Mouse (Mus musculus) CH12.LX (cell line): ENCODE data around the gene Pkn3. TPM values are rescaled to one million over a fixed set of nuclear protein-coding genes. Genes with fewer than 3 reads are reported as not detected.
A peak's percentile ranks its signal among the peaks of the same experiment; 100 is the strongest.

Source experiments
- DNase-seq: peaks from one replicate; pipeline ENCODE4 v3.0.0-alpha.2; 2013; ENCODE audit errors: extremely low read depth
- H3K27ac ChIP-seq: 2 replicates; pipeline ENCODE4 v1.5.1; 2012; ENCODE audit warnings: low read depth, mild to moderate bottlenecking, control low read depth, moderate library complexity; ENCODE audit not compliant: insufficient read depth
- H3K27me3 ChIP-seq: replicated peaks from 2 replicates; pipeline ENCODE3; 2012; ENCODE audit warnings: inconsistent platforms
- H3K36me3 ChIP-seq, 2 experiments: replicated peaks in 1 of 2; 2 replicates each; pipeline versions ENCODE3 to v1.6.1; 2012; ENCODE audit warnings: inconsistent platforms in 1 of 2, low read length in 1 of 2, mild to moderate bottlenecking in 1 of 2, mixed read lengths in 1 of 2, moderate library complexity in 1 of 2; ENCODE audit not compliant: control insufficient read depth in 1 of 2, insufficient read depth in 1 of 2
- H3K4me1 ChIP-seq, 2 experiments: 2 replicates each; pipeline ENCODE4 v1.6.1; 2012; ENCODE audit warnings: inconsistent platforms in 1 of 2, moderate library complexity in 1 of 2; ENCODE audit not compliant: insufficient read depth in 2 of 2, control insufficient read depth in 1 of 2
- H3K4me2 ChIP-seq: 2 replicates; pipeline ENCODE4 v1.6.1; 2012; ENCODE audit warnings: low read depth, mild to moderate bottlenecking, control low read depth; ENCODE audit not compliant: poor library complexity, insufficient read depth, severe bottlenecking
- H3K4me3 ChIP-seq, 3 experiments: fragments of 150-350 bp in 1 of 3; sonication (generic) in 1 of 3; replicated peaks in 1 of 3; 2 replicates each; pipeline versions ENCODE3 to v1.5.1; 2011 to 2012; ENCODE audit warnings: low read depth in 2 of 3, low read length in 2 of 3, mild to moderate bottlenecking in 2 of 3, moderate library complexity in 2 of 3, control low read depth in 1 of 3, improper control_type of control experiment in 1 of 3, inconsistent platforms in 1 of 3, mixed read lengths in 1 of 3; ENCODE audit not compliant: poor library complexity in 1 of 3
- H3K79me2 ChIP-seq: replicated peaks from 2 replicates; pipeline ENCODE4 v1.6.1; 2012; ENCODE audit warnings: mild to moderate bottlenecking, moderate library complexity; ENCODE audit not compliant: control insufficient read depth, poor library complexity, insufficient read depth, severe bottlenecking; ENCODE audit errors: extremely low read depth
- H3K9ac ChIP-seq: 2 replicates; pipeline ENCODE4 v1.6.1; 2012; ENCODE audit warnings: low read depth, mild to moderate bottlenecking, control low read depth, moderate library complexity; ENCODE audit not compliant: insufficient read depth
- H3K9me3 ChIP-seq: replicated peaks from 2 replicates; pipeline ENCODE3; 2012; ENCODE audit warnings: low read length, inconsistent platforms, mixed read lengths
- CHD1 ChIP-seq: IDR thresholded peaks from 2 replicates; pipeline ENCODE4 v1.6.1; 2012; ENCODE audit warnings: low read depth, low read length, improper control_type of control experiment, inconsistent platforms
- CHD2 ChIP-seq: IDR thresholded peaks from 2 replicates; pipeline ENCODE4 v1.6.1; 2011; ENCODE audit warnings: low read length, improper control_type of control experiment
- CTCF ChIP-seq, 2 experiments: IDR thresholded peaks in 1 of 2; conservative IDR thresholded peaks in 1 of 2; 2 replicates each; pipeline ENCODE4 v1.5.1; 2011 to 2012; ENCODE audit warnings: low read depth in 2 of 2, low read length in 2 of 2, improper control_type of control experiment in 1 of 2, inconsistent platforms in 1 of 2, mild to moderate bottlenecking in 1 of 2, moderate library complexity in 1 of 2
- ELF1 ChIP-seq: IDR thresholded peaks from 2 replicates; pipeline ENCODE4 v1.6.1; 2014; ENCODE audit warnings: low read depth, mild to moderate bottlenecking, inconsistent platforms, low read length, improper control_type of control experiment
- EP300 ChIP-seq: IDR thresholded peaks from 2 replicates; pipeline ENCODE4 v1.6.1; 2011; ENCODE audit warnings: low read length, improper control_type of control experiment
- GABPA ChIP-seq: IDR thresholded peaks from 2 replicates; pipeline ENCODE4 v1.6.1; 2012; ENCODE audit warnings: low read depth, low read length, improper control_type of control experiment, inconsistent platforms; ENCODE audit not compliant: insufficient replicate concordance
- IRF4 ChIP-seq: IDR thresholded peaks from 2 replicates; pipeline ENCODE4 v1.6.1; 2014; ENCODE audit warnings: low read depth, mild to moderate bottlenecking, inconsistent platforms, low read length, improper control_type of control experiment
- JUN ChIP-seq: IDR thresholded peaks from 2 replicates; pipeline ENCODE4 v1.6.1; 2011; ENCODE audit warnings: low read depth, mild to moderate bottlenecking, low read length, improper control_type of control experiment, moderate library complexity; ENCODE audit not compliant: insufficient read depth
- MAFK ChIP-seq: IDR thresholded peaks from 2 replicates; pipeline ENCODE4 v1.6.1; 2011; ENCODE audit warnings: low read length, improper control_type of control experiment; ENCODE audit not compliant: insufficient replicate concordance
- MEF2A ChIP-seq: IDR thresholded peaks from 2 replicates; pipeline ENCODE4 v1.6.1; 2014; ENCODE audit warnings: low read depth, mild to moderate bottlenecking, inconsistent platforms, low read length, improper control_type of control experiment, borderline replicate concordance
- MYC ChIP-seq: IDR thresholded peaks from 2 replicates; pipeline ENCODE4 v1.6.1; 2011; ENCODE audit warnings: low read depth, mild to moderate bottlenecking, improper control_type of control experiment, low read length
- NELFE ChIP-seq: IDR thresholded peaks from 2 replicates; pipeline ENCODE4 v1.6.1; 2011; ENCODE audit warnings: low read depth, low read length, improper control_type of control experiment
- PAX5 ChIP-seq: IDR thresholded peaks from 2 replicates; pipeline ENCODE4 v1.6.1; 2012; ENCODE audit warnings: low read length, inconsistent platforms, mixed read lengths
- SIN3A ChIP-seq: IDR thresholded peaks from 2 replicates; pipeline ENCODE4 v1.6.1; 2012; ENCODE audit warnings: low read length, improper control_type of control experiment, inconsistent platforms
- SMC3 ChIP-seq: IDR thresholded peaks from 2 replicates; pipeline ENCODE4 v1.6.1; 2011; ENCODE audit warnings: low read depth, low read length, improper control_type of control experiment
- TBP ChIP-seq: conservative IDR thresholded peaks from 2 replicates; pipeline ENCODE4 v1.6.1; 2011; ENCODE audit warnings: low read depth, low read length, improper control_type of control experiment
- USF1 ChIP-seq: IDR thresholded peaks from 2 replicates; pipeline ENCODE4 v1.6.1; 2014; ENCODE audit warnings: low read depth, mild to moderate bottlenecking, inconsistent platforms, low read length, improper control_type of control experiment
- USF2 ChIP-seq: conservative IDR thresholded peaks from 2 replicates; pipeline ENCODE4 v1.6.1; 2011; ENCODE audit warnings: low read depth, low read length, improper control_type of control experiment
- ZC3H11A ChIP-seq: IDR thresholded peaks from 2 replicates; pipeline ENCODE4 v1.6.1; 2012; ENCODE audit warnings: low read depth, mild to moderate bottlenecking, inconsistent platforms, low read length, improper control_type of control experiment
- ZNF384 ChIP-seq: IDR thresholded peaks from 2 replicates; pipeline ENCODE4 v1.6.1; 2012; ENCODE audit warnings: low read depth, low read length, improper control_type of control experiment, inconsistent platforms
- dilution Hi-C: fragments of 300-500 bp; cut with MboI; formaldehyde crosslinking; loops from 2 replicates; pipeline ENCODE4 v1.14.3; 2020; ENCODE audit warnings: low sequenced_read_pairs; ENCODE audit not compliant: extremely low pct_unique_long_range_greater_than_20kb, extremely low pct_ligation_motif_present
- in situ Hi-C: fragments of 300-500 bp; cut with MboI; formaldehyde crosslinking; loops from 3 replicates; pipeline ENCODE4 v1.14.3; 2019; ENCODE audit warnings: low sequenced_read_pairs, low pct_ligation_motif_present, low pct_unique_long_range_greater_than_20kb, mixed read lengths
- polyA plus RNA-seq: library from polyadenylated mRNA; unstranded; fragments of >175 nt; gene quantifications from 2 replicates; pipeline ENCODE4 v1.2.1, GENCODE M21; 2012; ENCODE audit warnings: low read depth; ENCODE audit not compliant: insufficient read length
- total RNA-seq, 2 experiments: library from RNA; depleted of rRNA; stranded (reverse); fragments of 300-350 nt in 1 of 2; fragments of >200 nt in 1 of 2; gene quantifications; 2 replicates each; pipeline ENCODE4 v1.2.3; 2012 to 2014

Gene Pkn3
- total and polyA plus RNA-seq, 3 experiments, result 4.7 to 8.3 (median 6.7) TPM

DNA sequence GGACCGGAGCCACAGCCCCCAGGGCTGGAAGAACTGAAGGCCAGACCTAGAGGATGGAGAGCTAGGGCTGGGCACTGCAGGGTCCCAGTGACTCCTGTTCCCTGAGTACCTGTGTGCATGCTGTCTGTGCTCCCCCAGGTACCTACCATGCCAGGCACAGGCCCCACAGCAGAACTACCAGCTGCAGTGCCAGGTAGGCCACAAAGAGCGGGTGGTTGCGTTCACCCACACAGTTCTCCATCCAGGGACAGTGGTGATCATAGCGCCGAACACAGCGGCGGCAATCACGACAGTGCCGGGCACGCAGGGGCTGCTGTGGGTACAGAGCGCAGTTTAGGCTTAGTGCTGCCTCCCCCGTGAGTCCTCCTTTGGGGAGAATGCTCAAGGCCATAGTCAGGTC is 14.0 kb downstream of the Pkn3 start:
- H3K36me3 ChIP-seq, result peaks cover 23 to 58% of the 10 kb centered on the region in 2 experiments
- H3K4me2 ChIP-seq, result no peak overlapping the region
- H3K4me1 ChIP-seq, result peaks cover 28 to 46% of the 10 kb centered on the region in 2 experiments
- TF ChIP-seq SIN3A (no peak), GABPA (no peak), ZC3H11A (no peak), TBP (no peak), ZNF384 (no peak), EP300 (no peak), SMC3 (no peak), USF2 (no peak), CTCF (conservative IDR thresholded peaks at IDR 0.05 in 1 of 2, IDR thresholded peaks at IDR 0.05 in 1 of 2; ENCODE audit: low read depth in 2 of 2, low read length in 2 of 2) (no peak)
- H3K27me3 ChIP-seq, result no peaks in the 10 kb centered on the region
- H3K79me2 ChIP-seq, result peaks cover 3% of the 10 kb centered on the region; the same call in 1 of the 2 replicates
- no peak for DNase-seq
- H3K4me3 ChIP-seq, result no peak overlapping the region
- dilution Hi-C loops (no loop called here), in situ Hi-C loops (no loop called here)
- no peak overlapping the region for H3K9ac ChIP-seq
- H3K9me3 ChIP-seq, result peaks cover 4% of the 10 kb centered on the region
- H3K27ac ChIP-seq, result no peak overlapping the region

DNA sequence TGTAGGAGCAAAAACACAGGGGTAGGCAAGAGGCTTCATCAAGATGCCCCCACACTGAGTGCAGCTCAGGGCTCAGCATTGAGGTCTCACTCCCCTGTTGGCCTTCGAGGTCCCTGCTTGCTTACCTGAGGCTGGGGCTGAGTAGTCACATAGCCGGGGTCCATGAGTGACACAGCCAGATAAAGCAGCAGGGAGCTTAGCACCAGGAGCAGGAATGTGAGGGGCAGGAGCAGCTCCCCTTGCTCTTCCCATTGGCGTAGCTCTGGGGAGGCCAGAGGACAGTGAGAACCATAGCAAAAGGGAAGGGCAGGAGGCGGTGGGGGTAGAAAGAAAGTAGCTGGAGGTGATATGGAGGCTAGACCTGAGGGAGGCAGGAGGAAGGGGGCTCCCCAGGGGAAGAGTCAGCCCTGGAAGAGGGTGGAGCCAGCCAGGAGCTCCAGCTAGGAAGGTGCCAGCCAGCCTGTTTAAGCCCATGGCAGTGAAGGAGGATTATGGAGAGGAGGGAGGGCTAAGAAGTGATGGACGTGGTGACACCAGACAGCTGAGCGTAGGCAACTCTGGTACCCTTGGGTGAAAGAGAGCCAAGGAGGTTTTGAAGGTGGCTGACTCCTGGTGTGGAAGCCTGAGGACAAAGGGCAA is 14.9 kb downstream of the Pkn3 start:
- H3K4me2 ChIP-seq, result peak overlapping the region; percentile 71
- peak overlapping the region; percentile 88 to 97 (median 94) for H3K4me3 ChIP-seq
- no peaks in the 10 kb centered on the region for H3K27me3 ChIP-seq
- DNase-seq, result no peak
- peaks cover 3% of the 10 kb centered on the region; the same call in 1 of the 2 replicates for H3K79me2 ChIP-seq
- no peak overlapping the region for H3K27ac ChIP-seq
- TF ChIP-seq MYC (no peak), EP300 (no peak), MEF2A (no peak), SMC3 (no peak), USF1 (no peak), ELF1 (no peak), JUN (no peak), USF2 (no peak), CTCF (conservative IDR thresholded peaks at IDR 0.05 in 1 of 2, IDR thresholded peaks at IDR 0.05 in 1 of 2; ENCODE audit: low read depth in 2 of 2, low read length in 2 of 2) (no peak), MAFK (no peak), GABPA (no peak), CHD2 (no peak), NELFE (no peak), IRF4 (no peak), CHD1 (no peak), PAX5 (no peak), SIN3A (no peak)
- H3K9me3 ChIP-seq, result peaks cover 2% of the 10 kb centered on the region
- dilution Hi-C loops, result no loop called here
- H3K9ac ChIP-seq, result peak overlapping the region; percentile 97; the same call in 1 of the 2 replicates
- peaks cover 22 to 40% of the 10 kb centered on the region in 2 experiments for H3K4me1 ChIP-seq
- peaks cover 23 to 60% of the 10 kb centered on the region in 2 experiments for H3K36me3 ChIP-seq
- in situ Hi-C loops, result no loop called here
